Mouse (Mus musculus): ENCODE data around the gene Nectin1. TPM values are rescaled to one million over a fixed set of nuclear protein-coding genes. Genes with fewer than 3 reads are reported as not detected.

The Nectin1 gene
- total RNA-seq (2021) = 1 to 10 TPM; 3.0 to 3.6 TPM

- intact Hi-C loops (cut with DNase I) = loop anchor here (2.0 to 5.0 kb wide), 4 partner anchors 59 to 229 kb away; no protein-coding TSS in a partner anchor
- DNase-seq (ENCODE audit: low spot score) = peak; percentile 78
Measured at GRCm38 (mm10) chr9:43743647-43744137, at the start of gene Nectin1. TSS of gene Nectin1 (plus strand) at chr9:43743984.

DNA sequence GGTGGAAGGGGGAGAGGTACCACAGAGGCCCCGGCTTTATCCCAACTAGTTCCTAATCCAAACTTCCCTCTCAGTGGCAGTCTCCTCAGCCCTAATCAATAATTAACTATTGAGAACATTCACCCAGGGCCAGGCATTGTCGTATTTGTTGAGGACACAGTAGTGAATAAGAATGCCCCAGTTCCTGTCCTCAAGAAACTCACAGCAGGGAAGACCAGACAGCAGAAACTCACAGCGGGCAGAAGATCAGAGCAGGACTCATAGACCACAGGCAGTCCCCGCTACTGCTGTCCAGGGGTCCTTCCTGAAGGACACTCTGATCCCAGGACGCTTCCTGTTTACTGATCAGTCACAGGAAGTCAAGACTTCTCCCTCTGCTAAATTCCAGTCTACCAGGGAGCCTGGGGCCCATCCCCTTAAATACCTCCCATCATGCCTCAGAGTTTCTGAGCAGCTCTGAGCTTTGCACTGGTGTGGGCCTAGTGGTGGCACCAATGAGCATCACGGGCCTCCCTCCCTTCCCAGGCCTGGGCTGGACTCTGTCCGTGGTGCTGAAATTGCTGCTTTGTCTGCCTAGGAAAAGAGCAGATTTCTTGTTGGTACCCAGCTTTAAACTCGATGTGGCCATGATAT is 45.6 kb upstream of the Nectin1 start:
- intact Hi-C loops (cut with DNase I) = no loop called here
- no peak for DNase-seq (ENCODE audit: low spot score)

DNA sequence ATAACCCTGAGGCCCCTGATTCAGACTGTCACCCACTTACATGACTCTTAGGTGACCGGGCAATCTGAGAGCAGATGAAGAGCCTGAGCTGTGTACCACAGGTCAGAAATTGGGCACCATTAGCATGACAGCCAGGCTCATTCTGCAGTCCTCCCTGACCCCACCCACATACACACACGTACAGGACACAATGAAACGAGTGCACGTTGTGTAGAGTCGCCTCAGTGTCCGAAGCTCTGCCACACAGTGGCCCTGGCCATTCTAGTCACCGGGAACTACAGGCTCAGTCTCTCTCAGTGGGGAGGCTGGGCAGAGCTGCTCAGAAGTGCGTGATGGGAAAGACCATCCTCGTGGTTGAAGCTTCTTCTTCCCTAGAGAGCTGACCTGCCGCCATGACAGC is 44.9 kb upstream of the Nectin1 start:
- intact Hi-C loops (cut with DNase I) = no loop called here

DNA sequence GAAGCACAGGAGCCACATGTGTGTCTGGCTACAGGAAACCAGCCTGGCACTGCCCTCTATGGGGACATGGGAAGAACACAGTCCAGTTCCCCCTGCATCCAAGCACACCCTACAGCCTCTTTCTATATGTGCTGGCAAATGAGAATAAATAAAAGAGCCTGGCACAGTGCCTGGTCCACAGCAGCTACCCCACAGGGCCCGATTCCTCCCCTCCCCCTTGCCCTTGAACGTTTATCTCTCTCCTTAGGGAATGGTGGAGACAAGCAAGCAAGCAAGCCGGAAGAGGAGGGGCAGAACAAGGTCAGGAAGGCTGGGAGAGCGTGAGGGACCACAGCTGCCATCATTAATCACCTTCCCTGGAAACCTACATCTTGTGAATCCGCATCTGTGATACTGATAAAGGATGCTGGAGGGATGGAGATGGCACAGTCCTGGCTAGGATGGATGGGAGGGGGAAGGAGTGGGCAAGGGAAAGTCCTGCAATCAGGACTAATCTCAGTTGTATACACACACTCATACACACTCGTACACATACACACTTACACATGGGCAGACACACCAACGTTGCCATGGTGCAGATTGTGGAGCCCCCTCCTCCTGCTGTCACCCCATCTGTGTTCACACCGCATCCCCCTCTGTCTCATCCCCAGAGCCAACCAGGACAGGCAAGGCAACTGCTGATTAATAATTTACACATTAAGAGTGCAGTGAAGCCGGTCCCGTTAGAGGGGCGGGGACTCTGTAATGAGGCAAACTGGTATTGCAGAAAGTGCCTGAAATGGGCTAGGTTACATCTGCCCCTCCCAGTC is 44.2 kb upstream of the Nectin1 start:
- DNase-seq (ENCODE audit: low spot score) = no peak
- intact Hi-C loops (cut with DNase I) = no loop called here

More for the DNA sequence above, 44.9 kb upstream of the Nectin1 start:
- DNase-seq (ENCODE audit: low spot score) = no peak

DNA sequence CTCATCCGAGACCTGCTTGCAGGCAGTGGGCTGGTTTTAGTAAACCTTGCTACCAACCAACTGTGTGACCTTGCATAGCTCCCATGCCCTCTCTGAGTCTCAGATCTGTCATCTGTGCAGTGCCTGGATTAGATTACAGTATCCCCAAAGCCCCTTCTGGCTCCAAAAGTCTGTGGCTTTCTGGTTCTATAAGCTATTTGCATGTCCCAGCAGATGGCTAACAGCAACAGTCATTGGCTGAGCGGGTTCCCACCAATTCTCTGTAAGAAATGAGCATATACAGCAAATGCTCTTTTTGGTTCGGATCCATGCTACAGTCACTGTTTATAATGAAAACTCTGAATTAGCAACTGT is 43.6 kb upstream of the Nectin1 start:
- intact Hi-C loops (cut with DNase I) = no loop called here
- no peak for DNase-seq (ENCODE audit: low spot score)

DNA sequence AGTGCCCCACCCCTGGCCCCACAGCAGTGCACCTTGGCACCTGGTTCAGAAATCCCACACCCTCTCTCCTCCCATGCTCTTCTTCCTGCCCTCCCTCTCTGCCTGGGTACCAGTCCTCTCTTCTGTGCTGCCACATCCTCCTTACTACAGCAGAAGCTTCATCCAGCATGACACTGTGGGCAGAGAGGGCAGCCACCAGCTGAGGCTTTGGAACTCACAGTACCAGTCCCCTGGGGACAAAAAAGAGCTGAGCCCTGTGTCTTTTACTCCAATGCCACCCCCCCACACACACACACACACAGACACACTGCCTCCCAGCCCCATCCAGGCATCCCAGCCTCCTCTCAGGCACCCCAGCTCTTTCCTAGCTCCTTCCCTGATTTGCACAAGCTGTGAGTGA is 42.0 kb upstream of the Nectin1 start:
- intact Hi-C loops (cut with DNase I) = no loop called here

GRCm38 (mm10) chr9:43707571-43707970 is 36.2 kb upstream of the Nectin1 start:
- intact Hi-C loops (cut with DNase I) = no loop called here
- no peak for DNase-seq (ENCODE audit: low spot score)

More for the DNA sequence above, 42.0 kb upstream of the Nectin1 start:
- DNase-seq (ENCODE audit: low spot score) = no peak

DNA sequence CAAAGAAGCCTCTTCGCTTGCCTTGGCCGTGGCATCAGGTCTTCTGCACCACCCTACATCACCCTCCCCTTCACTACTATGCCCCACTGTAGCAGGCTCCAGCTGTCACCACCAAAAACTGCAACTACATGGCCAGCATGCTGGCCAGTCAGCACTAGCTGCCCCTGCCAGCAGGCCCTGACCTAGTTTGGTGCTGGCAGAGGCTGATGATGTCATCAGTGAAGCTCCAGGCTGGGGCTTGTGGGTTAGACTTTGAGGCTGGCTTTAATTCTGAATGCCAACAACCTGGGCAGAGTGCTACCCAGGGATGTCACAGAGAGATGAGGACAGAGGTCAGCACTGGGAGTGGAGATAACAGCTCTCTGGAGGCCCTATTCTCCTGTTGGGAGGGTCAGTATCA is 35.1 kb upstream of the Nectin1 start:
- DNase-seq (ENCODE audit: low spot score) = no peak

DNA sequence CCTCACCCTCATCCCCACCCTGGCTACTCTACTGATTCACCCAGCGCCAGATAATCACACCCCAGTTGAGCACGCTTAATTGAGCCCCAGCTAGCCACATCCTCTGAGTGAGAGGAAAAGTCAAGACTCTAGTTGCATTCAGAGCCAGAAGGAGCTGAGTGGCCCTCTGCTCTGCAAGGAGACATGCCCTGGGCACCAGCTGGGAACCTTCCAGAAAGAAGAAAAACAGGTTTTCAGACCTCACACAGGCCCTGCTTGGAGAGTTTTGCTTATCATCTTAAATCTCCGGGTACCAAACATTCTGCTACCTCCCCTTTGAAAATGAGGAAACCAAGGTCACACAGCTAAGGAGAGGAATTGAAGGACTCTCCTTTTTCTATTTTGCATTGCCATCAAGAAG is 30.4 kb upstream of the Nectin1 start:
- intact Hi-C loops (cut with DNase I) = no loop called here
- DNase-seq (ENCODE audit: low spot score) = no peak

More for the DNA sequence above, 35.1 kb upstream of the Nectin1 start:
- intact Hi-C loops (cut with DNase I) = no loop called here

- DNase-seq (ENCODE audit: low spot score) = peak; percentile 64
- intact Hi-C loops (cut with DNase I) = no loop called here
Measured at GRCm38 (mm10) chr9:43719407-43719839, 24.4 kb upstream of the Nectin1 start.

DNA sequence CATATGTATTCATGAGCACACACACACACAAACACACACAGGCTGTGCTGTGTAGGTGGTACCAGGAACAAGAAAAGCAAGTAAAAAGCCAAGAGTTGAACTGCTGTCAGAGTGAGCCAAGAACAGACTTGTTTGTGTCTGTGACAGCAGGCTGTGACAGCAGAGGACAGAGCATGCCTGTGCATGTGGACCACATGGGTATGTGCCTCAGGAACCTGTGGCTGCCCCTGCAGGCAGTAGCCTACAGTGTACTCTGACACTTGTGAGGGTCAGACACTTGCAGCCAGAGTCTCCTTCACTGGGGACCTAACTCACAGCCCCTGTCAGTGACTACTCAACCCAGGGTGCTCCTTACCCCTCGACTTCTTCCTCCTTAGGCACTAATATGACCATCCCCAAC is 23.7 kb upstream of the Nectin1 start:
- DNase-seq (ENCODE audit: low spot score) = no peak
- intact Hi-C loops (cut with DNase I) = no loop called here

- DNase-seq (ENCODE audit: low spot score) = no peak
- intact Hi-C loops (cut with DNase I) = no loop called here
Measured at GRCm38 (mm10) chr9:43724093-43724492, 19.7 kb upstream of the Nectin1 start.

GRCm38 (mm10) chr9:43729450-43730266 is 14.1 kb upstream of the Nectin1 start:
- no peak for DNase-seq (ENCODE audit: low spot score)
- intact Hi-C loops (cut with DNase I) = no loop called here

DNA sequence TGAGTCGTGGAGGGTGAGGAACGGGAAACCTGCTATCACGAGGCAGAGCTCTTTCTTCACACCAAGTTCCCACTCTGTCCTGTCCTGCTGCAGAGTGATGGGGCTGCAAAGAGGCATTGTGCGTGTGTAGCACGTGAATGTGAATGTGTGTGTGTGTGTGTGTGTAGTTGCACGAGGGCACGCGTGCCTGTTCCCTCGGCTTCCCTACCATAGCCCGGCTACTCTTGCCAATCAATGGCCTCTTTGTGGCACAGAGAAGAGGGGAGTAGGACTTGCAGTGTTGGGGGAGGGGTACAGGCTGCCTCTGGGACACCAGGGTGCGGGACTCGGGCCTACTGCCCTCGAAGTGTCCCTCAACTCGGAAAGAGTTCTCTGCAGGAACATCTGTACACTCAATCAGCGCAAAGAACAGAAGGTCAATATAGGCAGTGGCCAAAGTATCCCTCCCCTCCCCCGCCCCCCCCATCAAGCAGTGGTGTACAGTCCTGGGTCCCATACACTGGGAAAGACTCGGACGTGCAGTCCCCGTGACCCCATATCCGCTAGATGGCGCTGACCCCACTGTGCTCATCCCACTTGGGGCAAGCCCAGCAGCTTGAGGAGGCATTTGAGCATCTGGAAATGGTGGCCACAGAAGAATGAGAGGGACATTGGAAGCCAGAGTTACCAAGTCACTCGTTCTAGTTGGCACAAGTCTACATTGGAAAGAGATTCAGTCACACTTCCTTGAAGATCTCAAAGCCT is 13.3 kb upstream of the Nectin1 start:
- intact Hi-C loops (cut with DNase I) = no loop called here
- DNase-seq (ENCODE audit: low spot score) = no peak

DNA sequence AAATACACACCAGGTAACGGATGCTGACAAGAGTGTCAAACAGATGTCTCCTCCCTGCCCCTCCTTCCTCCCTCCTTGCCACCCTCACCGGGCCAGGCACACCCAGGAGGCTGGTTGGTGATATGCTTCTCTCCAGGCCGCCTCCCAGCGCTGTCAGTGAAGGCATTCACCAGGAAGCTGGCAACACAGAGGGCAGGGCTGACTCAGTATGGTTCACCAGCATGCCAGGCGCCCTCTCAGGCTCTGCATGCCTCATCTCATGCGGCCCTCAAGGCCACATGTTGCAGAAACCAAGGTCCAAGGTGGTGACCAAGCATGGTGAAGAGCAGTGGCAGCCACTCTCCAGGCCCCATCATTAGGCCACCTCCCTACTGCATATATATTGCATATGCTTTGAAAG is 11.9 kb upstream of the Nectin1 start:
- intact Hi-C loops (cut with DNase I) = no loop called here

GRCm38 (mm10) chr9:43732671-43733070 is 11.1 kb upstream of the Nectin1 start:
- intact Hi-C loops (cut with DNase I) = no loop called here
- DNase-seq (ENCODE audit: low spot score) = no peak

More for the DNA sequence above, 11.9 kb upstream of the Nectin1 start:
- DNase-seq (ENCODE audit: low spot score) = no peak

- no peak for DNase-seq (ENCODE audit: low spot score)
- intact Hi-C loops (cut with DNase I) = no loop called here
Measured at GRCm38 (mm10) chr9:43734952-43735351, 8.8 kb upstream of the Nectin1 start.

DNA sequence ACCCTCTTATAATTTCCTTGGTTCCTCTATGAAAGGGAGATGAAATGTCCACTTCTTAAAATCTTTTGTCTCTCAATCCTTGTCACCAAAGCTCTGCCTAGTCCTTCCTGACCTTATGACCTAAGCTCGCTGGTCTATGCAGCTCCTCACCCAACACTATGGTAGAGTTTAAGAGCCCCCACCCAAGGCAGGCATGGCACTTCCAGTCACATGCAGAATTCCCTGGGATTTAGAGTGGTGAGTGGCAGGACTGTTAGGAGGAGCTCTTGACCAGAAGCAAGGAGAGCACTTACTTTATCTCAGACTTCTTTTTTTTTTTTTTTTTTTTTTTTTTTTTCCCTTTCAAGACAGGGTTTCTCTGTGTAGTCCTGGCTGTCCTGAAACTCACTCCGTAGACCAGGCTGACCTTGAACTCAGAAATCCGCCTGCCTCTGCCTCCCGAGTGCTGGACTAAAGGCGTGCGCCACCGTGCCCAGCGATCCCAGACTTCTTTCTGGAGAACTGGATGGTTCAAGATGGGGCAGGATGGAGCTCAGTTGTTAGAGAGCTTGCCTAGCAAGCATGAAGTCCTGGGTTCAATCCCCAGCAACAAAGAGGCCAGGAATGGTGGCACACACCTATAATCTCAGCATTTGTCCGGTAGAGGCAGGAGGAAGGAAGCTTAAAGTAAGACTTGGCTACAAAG is 7.6 kb upstream of the Nectin1 start:
- no peak for DNase-seq (ENCODE audit: low spot score)
- intact Hi-C loops (cut with DNase I) = no loop called here

- intact Hi-C loops (cut with DNase I) = no loop called here
- no peak for DNase-seq (ENCODE audit: low spot score)
Measured at GRCm38 (mm10) chr9:43737331-43737730, 6.5 kb upstream of the Nectin1 start.

All from heart, postnatal 25 days (tissue).